Mouse (Mus musculus): ENCODE results near the gene Adipor2. TPM values are rescaled to one million over a fixed set of nuclear protein-coding genes. Genes with fewer than 3 reads are reported as not detected.

Adipor2 gene
- polyA plus RNA-seq, 1 experiment = not detected

- Histone ChIP-seq H3K4me3 (ENCODE audit: insufficient read depth, low read depth, low read length) (no peak overlapping the region), H3K27ac (ENCODE audit: insufficient read depth, low read depth, low read length) (no peak overlapping the region), H3K4me1 (ENCODE audit: control insufficient read depth, insufficient read depth, low read length) (peaks cover 66% of the 10 kb centered on the region)
- no peak for TF ChIP-seq CTCF (IDR thresholded peaks at IDR 0.05; ENCODE audit: insufficient read depth, low read depth, low read length)
- TF ChIP-seq POLR2A (IDR thresholded peaks at IDR 0.05; ENCODE audit: insufficient read depth, low read depth, low read length) = no peak
- 58% methylated on average over 7 of the region's 7 CpGs for WGBS
Measured at GRCm38 (mm10) chr6:119321752-119322151, 95.8 kb downstream of the Adipor2 start.

- TF ChIP-seq POLR2A (IDR thresholded peaks at IDR 0.05; ENCODE audit: insufficient read depth, low read depth, low read length) (no peak), CTCF (IDR thresholded peaks at IDR 0.05; ENCODE audit: insufficient read depth, low read depth, low read length) (no peak)
- no peak overlapping the region for H3K27ac ChIP-seq (ENCODE audit: insufficient read depth, low read depth, low read length)
- peaks cover 64% of the 10 kb centered on the region for H3K4me1 ChIP-seq (ENCODE audit: control insufficient read depth, insufficient read depth, low read length)
- H3K4me3 ChIP-seq (ENCODE audit: insufficient read depth, low read depth, low read length) = no peak overlapping the region
- WGBS = 64% methylated on average over 16 of the region's 16 CpGs
Measured at GRCm38 (mm10) chr6:119320481-119320880, 97.0 kb downstream of the Adipor2 start.

- WGBS = 80% methylated on average over 2 of the region's 2 CpGs
- Histone ChIP-seq H3K27ac (ENCODE audit: insufficient read depth, low read depth, low read length) (no peak overlapping the region), H3K4me1 (ENCODE audit: control insufficient read depth, insufficient read depth, low read length) (peaks cover 62% of the 10 kb centered on the region)
Measured at GRCm38 (mm10) chr6:119319358-119319757, 98.1 kb downstream of the Adipor2 start.

GRCm38 (mm10) chr6:119318732-119319131 is 98.8 kb downstream of the Adipor2 start:
- Histone ChIP-seq H3K27ac (ENCODE audit: insufficient read depth, low read depth, low read length) (no peak overlapping the region), H3K4me3 (ENCODE audit: insufficient read depth, low read depth, low read length) (no peak overlapping the region), H3K4me1 (ENCODE audit: control insufficient read depth, insufficient read depth, low read length) (peaks cover 62% of the 10 kb centered on the region)
- TF ChIP-seq POLR2A (IDR thresholded peaks at IDR 0.05; ENCODE audit: insufficient read depth, low read depth, low read length) (no peak), CTCF (IDR thresholded peaks at IDR 0.05; ENCODE audit: insufficient read depth, low read depth, low read length) (no peak)
- 20% methylated on average over 9 of the region's 9 CpGs for WGBS

More at GRCm38 (mm10) chr6:119319358-119319757, 98.1 kb downstream of the Adipor2 start:
- no peak for TF ChIP-seq POLR2A (IDR thresholded peaks at IDR 0.05; ENCODE audit: insufficient read depth, low read depth, low read length)
- H3K4me3 ChIP-seq (ENCODE audit: insufficient read depth, low read depth, low read length) = no peak overlapping the region

GRCm38 (mm10) chr6:119314751-119315476 is 102.6 kb downstream of the Adipor2 start:
- no peak overlapping the region for H3K4me3 ChIP-seq (ENCODE audit: insufficient read depth, low read depth, low read length)
- H3K27ac ChIP-seq (ENCODE audit: insufficient read depth, low read depth, low read length) = peak overlapping the region; percentile 42; the same call in 1 of the 2 replicates
- 50% methylated on average over 7 of the region's 7 CpGs for WGBS
- TF ChIP-seq CTCF (IDR thresholded peaks at IDR 0.05; ENCODE audit: insufficient read depth, low read depth, low read length) (no peak), POLR2A (IDR thresholded peaks at IDR 0.05; ENCODE audit: insufficient read depth, low read depth, low read length) (no peak)
- peaks cover 56% of the 10 kb centered on the region for H3K4me1 ChIP-seq (ENCODE audit: control insufficient read depth, insufficient read depth, low read length)

- no peak for TF ChIP-seq CTCF (IDR thresholded peaks at IDR 0.05; ENCODE audit: insufficient read depth, low read depth, low read length)
- no peak for TF ChIP-seq POLR2A (IDR thresholded peaks at IDR 0.05; ENCODE audit: insufficient read depth, low read depth, low read length)
- Histone ChIP-seq H3K27ac (ENCODE audit: insufficient read depth, low read depth, low read length) (peak overlapping the region; percentile 42; the same call in 1 of the 2 replicates), H3K4me1 (ENCODE audit: control insufficient read depth, insufficient read depth, low read length) (peaks cover 67% of the 10 kb centered on the region), H3K4me3 (ENCODE audit: insufficient read depth, low read depth, low read length) (no peak overlapping the region)
- whole genome bisulfite sequencing = 47% methylated on average over 14 of the region's 14 CpGs
Measured at GRCm38 (mm10) chr6:119313588-119314375, 103.7 kb downstream of the Adipor2 start.

GRCm38 (mm10) chr6:119313096-119313495 is 104.4 kb downstream of the Adipor2 start:
- Histone ChIP-seq H3K27ac (ENCODE audit: insufficient read depth, low read depth, low read length) (peak overlapping the region; percentile 7; the same call in 1 of the 2 replicates), H3K4me3 (ENCODE audit: insufficient read depth, low read depth, low read length) (no peak overlapping the region), H3K4me1 (ENCODE audit: control insufficient read depth, insufficient read depth, low read length) (peaks cover 70% of the 10 kb centered on the region)
- TF ChIP-seq CTCF (IDR thresholded peaks at IDR 0.05; ENCODE audit: insufficient read depth, low read depth, low read length) (no peak), POLR2A (IDR thresholded peaks at IDR 0.05; ENCODE audit: insufficient read depth, low read depth, low read length) (no peak)
- 67% methylated on average over 3 of the region's 3 CpGs for WGBS

GRCm38 (mm10) chr6:119312381-119312780 is 105.1 kb downstream of the Adipor2 start:
- Histone ChIP-seq H3K27ac (ENCODE audit: insufficient read depth, low read depth, low read length) (no peak overlapping the region), H3K4me1 (ENCODE audit: control insufficient read depth, insufficient read depth, low read length) (peaks cover 72% of the 10 kb centered on the region), H3K4me3 (ENCODE audit: insufficient read depth, low read depth, low read length) (no peak overlapping the region)
- TF ChIP-seq POLR2A (IDR thresholded peaks at IDR 0.05; ENCODE audit: insufficient read depth, low read depth, low read length) (no peak), CTCF (IDR thresholded peaks at IDR 0.05; ENCODE audit: insufficient read depth, low read depth, low read length) (no peak)
- WGBS = 90% methylated on average over 6 of the region's 6 CpGs

GRCm38 (mm10) chr6:119310176-119310575 is 107.3 kb downstream of the Adipor2 start:
- Histone ChIP-seq H3K4me1 (ENCODE audit: control insufficient read depth, insufficient read depth, low read length) (peaks cover 60% of the 10 kb centered on the region), H3K27ac (ENCODE audit: insufficient read depth, low read depth, low read length) (peak overlapping the region; percentile 61), H3K4me3 (ENCODE audit: insufficient read depth, low read depth, low read length) (no peak overlapping the region)
- TF ChIP-seq CTCF (IDR thresholded peaks at IDR 0.05; ENCODE audit: insufficient read depth, low read depth, low read length) (no peak), POLR2A (IDR thresholded peaks at IDR 0.05; ENCODE audit: insufficient read depth, low read depth, low read length) (no peak)
- 39% methylated on average over 9 of the region's 9 CpGs for WGBS
